Mouse (Mus musculus) erythroblast, embryonic 14.5 days (primary cell): Measurements from ENCODE around the gene Atg10.

ENCODE experiments used
- GATA1 ChIP-seq: IDR thresholded peaks from 2 replicates; pipeline ENCODE4 v1.6.1; 2012; ENCODE audit warnings: low read length, inconsistent platforms, mixed read lengths
- TAL1 ChIP-seq: IDR thresholded peaks from 3 replicates; pipeline ENCODE4 v1.6.1; 2012; ENCODE audit warnings: low read length, inconsistent platforms, mixed read lengths

DNA sequence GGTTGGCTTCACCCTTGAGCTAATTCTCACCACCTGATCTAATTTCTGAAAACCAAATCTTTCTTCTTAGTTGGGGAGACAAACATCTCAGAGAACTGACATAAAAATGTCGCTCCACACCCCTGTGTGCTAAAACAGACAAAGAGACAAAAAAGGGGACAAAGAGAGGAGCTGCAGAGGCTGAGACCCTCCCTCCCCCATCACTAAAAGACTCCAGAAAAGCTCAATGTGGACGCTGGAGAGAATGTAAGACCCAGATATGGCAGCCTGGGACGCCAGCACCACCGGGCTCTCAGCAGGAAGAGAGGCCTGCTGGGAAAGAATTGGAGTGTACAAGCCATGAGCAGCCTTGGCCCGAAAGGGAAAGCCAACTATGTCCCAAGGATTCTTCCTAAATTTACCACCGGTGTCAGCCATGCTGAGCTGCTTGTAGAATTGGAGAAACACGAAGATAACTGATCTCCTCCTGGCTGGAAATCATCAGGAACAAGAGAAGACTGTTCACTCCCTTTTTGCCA is 310.0 kb downstream of the Atg10 start:
- TF ChIP-seq GATA1, result no peak
- no peak for TF ChIP-seq TAL1
